Mouse (Mus musculus) telencephalon, adult 2 months (tissue): Measurements from ENCODE around the gene Guca1b.
A peak's percentile ranks its signal among the peaks of the same experiment; 100 is the strongest.

Experiments
- DNase-seq: peaks from one replicate; pipeline ENCODE4 v3.0.0-alpha.2; 2011; ENCODE audit warnings: low read depth, low spot score

The Guca1b gene

GRCm38 (mm10) chr17:47385145-47385544 lies at the start of gene Guca1b:
TSS of gene Guca1b (plus strand) at chr17:47385393.
- DNase-seq: no peak

GRCm38 (mm10) chr17:47343121-47343520 lies 42.1 kb upstream of the Guca1b start:
- DNase-seq: no peak

GRCm38 (mm10) chr17:47349721-47350319 lies 35.4 kb upstream of the Guca1b start:
- no peak for DNase-seq

- DNase-seq: no peak
Observed at GRCm38 (mm10) chr17:47359964-47360363, 25.2 kb upstream of the Guca1b start.

- DNase-seq: peak; percentile 10
Observed at GRCm38 (mm10) chr17:47361343-47361742, 23.9 kb upstream of the Guca1b start.

GRCm38 (mm10) chr17:47368401-47369086 lies 16.6 kb upstream of the Guca1b start, which contains the start of gene Mrps10:
TSS of gene Mrps10 (plus strand) at chr17:47368887.
- DNase-seq: peak; percentile 85

- DNase-seq: no peak
Observed at GRCm38 (mm10) chr17:47369087-47369443, 16.1 kb upstream of the Guca1b start.

- peak; percentile 42 for DNase-seq
Observed at GRCm38 (mm10) chr17:47371451-47371850, 13.7 kb upstream of the Guca1b start.

- no peak for DNase-seq
Observed at GRCm38 (mm10) chr17:47373991-47374390, 11.2 kb upstream of the Guca1b start.

GRCm38 (mm10) chr17:47376779-47377280 lies 8.4 kb upstream of the Guca1b start:
- DNase-seq: no peak

GRCm38 (mm10) chr17:47378133-47378532 lies 7.1 kb upstream of the Guca1b start:
- no peak for DNase-seq

GRCm38 (mm10) chr17:47381917-47382316 lies 3.3 kb upstream of the Guca1b start:
- no peak for DNase-seq

- no peak for DNase-seq
Observed at GRCm38 (mm10) chr17:47383266-47383665, 1.9 kb upstream of the Guca1b start.

- DNase-seq: no peak
Observed at GRCm38 (mm10) chr17:47384064-47384463, 1.1 kb upstream of the Guca1b start.

- DNase-seq: no peak
Observed at GRCm38 (mm10) chr17:47386649-47387048, 1.5 kb downstream of the Guca1b start.

GRCm38 (mm10) chr17:47394223-47394869 lies 9.2 kb downstream of the Guca1b start:
- DNase-seq: no peak

- DNase-seq: no peak
Observed at GRCm38 (mm10) chr17:47395376-47395913, 10.3 kb downstream of the Guca1b start.

GRCm38 (mm10) chr17:47399091-47399490 lies 13.9 kb downstream of the Guca1b start:
- DNase-seq: no peak

- DNase-seq: no peak
Observed at GRCm38 (mm10) chr17:47400451-47400850, 15.3 kb downstream of the Guca1b start, which contains the start of gene Guca1a. TSS of gene Guca1a (minus strand) at chr17:47400584.

- no peak for DNase-seq
Observed at GRCm38 (mm10) chr17:47407717-47408557, 22.7 kb downstream of the Guca1b start.

- no peak for DNase-seq
Observed at GRCm38 (mm10) chr17:47408558-47408898, 23.3 kb downstream of the Guca1b start.
